Mouse (Mus musculus) thymus, postnatal 25 days (tissue): Measurements from ENCODE around the gene Gm13696.
"Not testable (repeated sequence)": the region's sequence is repeated elsewhere in the genome, so short reads cannot be mapped to it uniquely, and the experiment has no call there.

Source experiments
- DNase-seq: peaks from one replicate; pipeline ENCODE4 v3.0.0; 2022

Gm13696 gene

DNA sequence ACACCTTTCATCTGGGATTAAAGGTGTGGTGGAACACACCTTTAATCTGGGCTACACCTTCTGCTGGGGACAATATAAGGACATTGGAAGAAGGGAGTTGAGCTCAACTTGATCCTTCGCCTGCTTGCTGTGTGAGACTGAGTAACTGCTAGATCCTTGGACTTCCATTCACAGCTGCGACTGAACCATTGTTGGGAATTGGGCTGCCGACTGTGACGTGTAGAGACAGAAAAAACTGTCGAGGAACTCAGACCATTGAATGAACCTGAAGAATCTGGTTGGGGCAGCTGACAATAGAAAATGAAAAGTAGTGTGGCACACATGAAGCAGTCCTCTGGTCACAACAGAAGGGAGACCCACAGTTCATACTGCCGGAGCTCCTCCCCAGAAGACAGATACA lies at the start of gene Gm13696:
Gene Gm13696, plus strand, starts transcription at position 301 of the 400 bp plus-strand sequence.
- DNase-seq, result not testable (repeated sequence)

DNA sequence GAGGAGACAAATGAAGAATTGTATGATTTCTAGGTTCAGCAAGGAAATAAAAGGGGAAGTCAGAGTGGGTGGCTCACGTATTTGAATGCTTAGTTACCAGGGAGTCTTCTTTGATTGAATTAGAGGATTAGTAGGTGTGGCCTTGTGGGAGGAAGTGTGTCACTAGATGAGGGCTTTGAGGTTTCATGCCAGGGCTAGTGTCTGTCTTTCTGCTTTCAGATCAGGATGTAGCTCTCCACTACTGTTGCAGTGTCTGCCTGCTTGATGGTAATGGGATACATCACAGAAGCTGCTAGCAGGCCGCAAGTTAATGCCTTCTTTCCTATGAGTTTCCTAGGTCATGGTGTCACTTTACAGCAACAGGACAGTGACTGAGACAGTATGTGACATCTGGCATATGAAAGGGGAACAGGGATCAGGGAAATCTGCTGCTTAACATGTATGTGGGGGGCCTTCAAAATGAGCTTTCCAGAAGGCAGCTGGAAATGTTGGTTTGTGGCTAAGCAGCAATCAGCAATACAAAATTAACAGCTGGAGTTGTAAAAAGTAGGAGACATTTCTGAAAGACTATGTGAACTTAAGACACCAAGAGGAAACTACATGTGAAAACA lies 43.3 kb upstream of the Gm13696 start:
- DNase-seq, result no peak

DNA sequence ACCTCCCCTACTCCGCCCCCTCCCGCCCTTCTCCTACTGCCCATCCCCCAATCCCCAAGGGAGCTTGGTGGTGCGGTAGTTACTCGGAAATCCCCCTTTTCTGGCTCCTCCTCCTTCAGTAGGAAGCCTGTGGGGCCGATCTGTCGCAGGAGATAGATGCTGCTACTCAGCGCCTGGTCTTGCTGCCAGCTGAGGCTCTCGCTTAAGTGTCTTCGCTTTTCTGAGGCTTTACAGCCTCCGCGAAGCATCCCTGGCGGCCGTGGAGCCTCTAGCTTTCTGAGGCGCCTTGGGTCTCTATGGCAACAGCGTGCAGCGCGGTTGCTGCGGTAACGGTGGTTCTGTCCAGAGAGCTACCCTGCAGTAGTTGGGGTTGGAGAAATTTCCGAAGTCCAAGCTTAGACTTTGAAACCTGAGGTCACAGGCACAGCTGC lies 32.0 kb upstream of the Gm13696 start, which contains the start of gene Zswim2:
Gene Zswim2, minus strand, starts transcription at position 298 of the 431 bp plus-strand sequence.
- DNase-seq, result peak; percentile 27

DNA sequence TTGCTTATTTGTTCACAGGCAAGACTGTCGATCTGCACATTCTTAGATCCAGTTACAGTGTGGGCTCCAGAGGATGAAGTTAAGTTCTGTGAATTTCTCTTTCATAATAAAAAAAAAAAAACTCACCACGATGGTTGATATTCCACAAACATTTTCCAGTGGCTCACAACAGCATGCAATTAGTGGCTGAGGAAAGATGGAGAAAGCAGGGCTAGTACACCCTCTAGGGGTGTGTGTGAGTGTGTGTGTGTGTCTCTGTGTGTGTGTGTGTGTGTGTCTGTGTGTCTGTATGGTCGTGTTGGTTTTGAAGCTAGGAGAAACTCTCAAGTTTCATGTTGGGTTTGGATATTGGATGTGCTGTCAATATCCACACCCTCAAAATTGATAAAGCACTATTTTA lies 31.5 kb upstream of the Gm13696 start:
- DNase-seq, result no peak

DNA sequence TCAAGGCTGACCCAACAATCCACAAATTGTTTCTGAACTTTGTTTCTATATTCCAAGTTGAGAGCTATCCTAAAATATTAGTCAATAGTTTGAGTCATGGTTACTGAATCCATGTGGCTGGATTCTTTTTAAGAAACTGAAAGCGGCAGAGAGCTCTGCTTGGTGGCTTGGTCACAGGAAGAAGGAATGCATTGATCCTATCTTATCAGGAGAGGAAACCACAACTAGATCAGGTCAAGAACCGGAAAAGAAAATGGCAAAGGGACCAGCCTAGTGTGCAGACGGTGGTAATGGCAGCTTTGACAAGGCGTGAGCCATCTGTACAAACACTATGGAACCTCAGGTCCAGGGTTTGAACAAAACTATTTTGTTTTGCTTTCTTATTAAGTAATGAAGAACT lies 31.1 kb upstream of the Gm13696 start:
- DNase-seq, result no peak

DNA sequence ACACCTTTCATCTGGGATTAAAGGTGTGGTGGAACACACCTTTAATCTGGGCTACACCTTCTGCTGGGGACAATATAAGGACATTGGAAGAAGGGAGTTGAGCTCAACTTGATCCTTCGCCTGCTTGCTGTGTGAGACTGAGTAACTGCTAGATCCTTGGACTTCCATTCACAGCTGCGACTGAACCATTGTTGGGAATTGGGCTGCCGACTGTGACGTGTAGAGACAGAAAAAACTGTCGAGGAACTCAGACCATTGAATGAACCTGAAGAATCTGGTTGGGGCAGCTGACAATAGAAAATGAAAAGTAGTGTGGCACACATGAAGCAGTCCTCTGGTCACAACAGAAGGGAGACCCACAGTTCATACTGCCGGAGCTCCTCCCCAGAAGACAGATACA lies 17.5 kb upstream of the Gm13696 start, which contains the start of gene Gm13698:
Gene Gm13698, plus strand, starts transcription at position 301 of the 400 bp plus-strand sequence.
- DNase-seq, result not testable (repeated sequence)

DNA sequence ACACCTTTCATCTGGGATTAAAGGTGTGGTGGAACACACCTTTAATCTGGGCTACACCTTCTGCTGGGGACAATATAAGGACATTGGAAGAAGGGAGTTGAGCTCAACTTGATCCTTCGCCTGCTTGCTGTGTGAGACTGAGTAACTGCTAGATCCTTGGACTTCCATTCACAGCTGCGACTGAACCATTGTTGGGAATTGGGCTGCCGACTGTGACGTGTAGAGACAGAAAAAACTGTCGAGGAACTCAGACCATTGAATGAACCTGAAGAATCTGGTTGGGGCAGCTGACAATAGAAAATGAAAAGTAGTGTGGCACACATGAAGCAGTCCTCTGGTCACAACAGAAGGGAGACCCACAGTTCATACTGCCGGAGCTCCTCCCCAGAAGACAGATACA lies 11.7 kb upstream of the Gm13696 start, which contains the start of gene Gm13693:
Gene Gm13693, plus strand, starts transcription at position 301 of the 400 bp plus-strand sequence.
- DNase-seq, result not testable (repeated sequence)

DNA sequence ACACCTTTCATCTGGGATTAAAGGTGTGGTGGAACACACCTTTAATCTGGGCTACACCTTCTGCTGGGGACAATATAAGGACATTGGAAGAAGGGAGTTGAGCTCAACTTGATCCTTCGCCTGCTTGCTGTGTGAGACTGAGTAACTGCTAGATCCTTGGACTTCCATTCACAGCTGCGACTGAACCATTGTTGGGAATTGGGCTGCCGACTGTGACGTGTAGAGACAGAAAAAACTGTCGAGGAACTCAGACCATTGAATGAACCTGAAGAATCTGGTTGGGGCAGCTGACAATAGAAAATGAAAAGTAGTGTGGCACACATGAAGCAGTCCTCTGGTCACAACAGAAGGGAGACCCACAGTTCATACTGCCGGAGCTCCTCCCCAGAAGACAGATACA lies 5.9 kb upstream of the Gm13696 start, which contains the start of gene Gm13695:
Gene Gm13695, plus strand, starts transcription at position 301 of the 400 bp plus-strand sequence.
- DNase-seq, result not testable (repeated sequence)

DNA sequence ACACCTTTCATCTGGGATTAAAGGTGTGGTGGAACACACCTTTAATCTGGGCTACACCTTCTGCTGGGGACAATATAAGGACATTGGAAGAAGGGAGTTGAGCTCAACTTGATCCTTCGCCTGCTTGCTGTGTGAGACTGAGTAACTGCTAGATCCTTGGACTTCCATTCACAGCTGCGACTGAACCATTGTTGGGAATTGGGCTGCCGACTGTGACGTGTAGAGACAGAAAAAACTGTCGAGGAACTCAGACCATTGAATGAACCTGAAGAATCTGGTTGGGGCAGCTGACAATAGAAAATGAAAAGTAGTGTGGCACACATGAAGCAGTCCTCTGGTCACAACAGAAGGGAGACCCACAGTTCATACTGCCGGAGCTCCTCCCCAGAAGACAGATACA lies 5.7 kb downstream of the Gm13696 start, which contains the start of gene Gm13694:
Gene Gm13694, plus strand, starts transcription at position 301 of the 400 bp plus-strand sequence.
- DNase-seq, result not testable (repeated sequence)

DNA sequence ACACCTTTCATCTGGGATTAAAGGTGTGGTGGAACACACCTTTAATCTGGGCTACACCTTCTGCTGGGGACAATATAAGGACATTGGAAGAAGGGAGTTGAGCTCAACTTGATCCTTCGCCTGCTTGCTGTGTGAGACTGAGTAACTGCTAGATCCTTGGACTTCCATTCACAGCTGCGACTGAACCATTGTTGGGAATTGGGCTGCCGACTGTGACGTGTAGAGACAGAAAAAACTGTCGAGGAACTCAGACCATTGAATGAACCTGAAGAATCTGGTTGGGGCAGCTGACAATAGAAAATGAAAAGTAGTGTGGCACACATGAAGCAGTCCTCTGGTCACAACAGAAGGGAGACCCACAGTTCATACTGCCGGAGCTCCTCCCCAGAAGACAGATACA lies 11.5 kb downstream of the Gm13696 start, which contains the start of gene Gm13697:
Gene Gm13697, plus strand, starts transcription at position 301 of the 400 bp plus-strand sequence.
- not testable (repeated sequence) for DNase-seq

DNA sequence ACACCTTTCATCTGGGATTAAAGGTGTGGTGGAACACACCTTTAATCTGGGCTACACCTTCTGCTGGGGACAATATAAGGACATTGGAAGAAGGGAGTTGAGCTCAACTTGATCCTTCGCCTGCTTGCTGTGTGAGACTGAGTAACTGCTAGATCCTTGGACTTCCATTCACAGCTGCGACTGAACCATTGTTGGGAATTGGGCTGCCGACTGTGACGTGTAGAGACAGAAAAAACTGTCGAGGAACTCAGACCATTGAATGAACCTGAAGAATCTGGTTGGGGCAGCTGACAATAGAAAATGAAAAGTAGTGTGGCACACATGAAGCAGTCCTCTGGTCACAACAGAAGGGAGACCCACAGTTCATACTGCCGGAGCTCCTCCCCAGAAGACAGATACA lies 17.3 kb downstream of the Gm13696 start, which contains the start of gene Gm13691:
Gene Gm13691, plus strand, starts transcription at position 301 of the 400 bp plus-strand sequence.
- not testable (repeated sequence) for DNase-seq

DNA sequence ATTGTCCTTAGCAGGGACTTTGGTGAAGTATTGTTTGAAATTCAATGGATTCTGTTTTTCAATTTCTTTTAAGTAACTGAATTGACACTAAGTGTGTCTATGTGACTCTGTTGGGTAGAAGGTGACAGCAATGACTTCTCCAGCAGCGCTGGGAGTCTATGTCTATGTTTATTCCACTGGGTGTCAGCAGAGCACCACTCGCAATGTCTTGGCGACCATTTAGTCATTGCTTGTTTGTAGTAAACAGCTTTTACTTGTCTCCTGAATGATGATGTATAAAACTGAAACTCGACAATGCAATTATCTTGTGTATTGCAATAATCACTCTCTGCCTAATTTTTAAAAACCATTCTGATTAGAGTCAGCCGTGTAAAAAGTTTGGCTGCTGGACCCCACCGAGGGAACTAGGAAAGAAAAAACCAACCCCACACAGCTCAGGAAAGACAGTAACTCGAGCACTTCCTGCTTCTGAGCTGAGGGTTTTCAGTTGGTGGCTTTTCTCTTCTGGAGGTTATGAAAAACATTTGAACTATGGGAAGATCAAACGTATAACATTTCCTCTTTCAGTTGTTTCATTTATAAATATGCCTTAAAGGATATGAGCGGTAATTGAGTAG lies 20.8 kb downstream of the Gm13696 start:
- DNase-seq, result peak; percentile 66

DNA sequence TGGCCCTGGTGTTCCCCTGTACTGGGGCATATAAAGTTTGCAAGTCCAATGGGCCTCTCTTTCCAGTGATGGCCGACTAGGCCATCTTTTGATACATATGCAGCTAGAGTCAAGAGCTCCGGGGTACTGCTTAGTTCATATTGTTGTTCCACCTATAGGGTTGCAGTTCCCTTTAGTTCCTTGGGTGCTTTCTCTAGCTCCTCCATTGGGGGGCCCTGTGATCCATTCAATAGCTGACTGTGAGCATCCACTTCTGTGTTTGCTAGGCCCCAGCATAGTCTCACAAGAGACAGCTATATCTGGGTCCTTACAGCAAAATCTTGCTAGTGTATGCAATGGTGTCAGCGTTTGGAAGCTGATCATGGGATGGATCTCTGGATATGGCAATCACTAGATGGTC lies 21.6 kb downstream of the Gm13696 start:
- peak; percentile 57 for DNase-seq

DNA sequence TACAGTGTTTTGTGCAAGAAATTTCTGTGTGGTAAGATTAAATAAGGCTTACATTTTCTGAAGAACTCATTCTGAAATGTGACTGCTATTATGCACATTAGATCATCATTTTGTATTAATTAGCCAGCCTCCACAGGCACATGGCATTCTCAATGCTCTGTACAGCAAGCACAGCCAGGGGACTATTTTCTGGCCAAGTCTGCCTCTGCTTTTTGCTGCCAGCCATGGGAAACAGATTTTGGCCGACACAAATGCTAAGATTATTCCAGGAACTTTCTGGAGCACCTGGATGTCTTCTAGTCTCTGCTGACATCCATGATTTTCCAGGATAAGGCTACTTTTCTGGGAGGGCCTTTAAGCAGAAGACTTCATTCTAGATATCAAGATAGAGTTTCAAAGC lies 36.0 kb downstream of the Gm13696 start:
- no peak for DNase-seq

DNA sequence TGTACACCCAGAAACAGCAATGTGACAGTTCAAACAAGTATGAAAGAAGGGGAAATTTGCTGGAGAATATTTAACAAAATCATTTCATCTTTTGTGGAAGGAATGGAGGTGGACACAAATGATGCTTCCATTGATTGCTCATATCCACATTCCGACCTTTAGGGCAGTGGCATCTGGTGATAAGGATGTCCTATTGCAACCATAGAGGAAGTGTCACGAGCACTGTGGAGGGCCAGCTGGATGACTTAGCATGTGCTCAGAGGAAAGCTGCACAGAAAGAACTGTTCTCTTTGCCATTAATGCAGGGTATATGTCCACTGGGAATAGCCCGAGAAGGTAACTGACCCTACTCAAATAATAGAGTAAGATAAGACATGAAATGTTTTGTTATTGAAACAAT lies 36.9 kb downstream of the Gm13696 start:
- DNase-seq, result no peak

DNA sequence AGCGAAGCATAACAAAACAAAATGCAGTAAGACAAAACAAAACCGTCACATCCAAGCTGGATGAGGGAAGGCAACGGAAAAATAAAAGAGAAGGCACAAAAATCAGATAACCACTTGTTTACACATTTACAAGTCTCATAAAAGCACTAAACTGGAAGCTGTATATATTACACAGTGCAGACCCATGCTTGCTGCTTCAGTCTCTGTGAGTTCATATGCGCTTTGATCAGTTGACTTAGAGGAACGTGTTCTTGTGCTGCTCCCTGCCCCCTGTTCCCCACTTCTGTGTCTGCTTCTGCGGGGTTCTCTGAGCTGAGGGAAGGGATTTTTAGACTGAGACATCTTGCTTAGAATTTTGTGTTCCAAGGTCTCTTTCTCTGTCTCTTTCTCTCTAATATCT lies 41.6 kb downstream of the Gm13696 start:
- no peak for DNase-seq

DNA sequence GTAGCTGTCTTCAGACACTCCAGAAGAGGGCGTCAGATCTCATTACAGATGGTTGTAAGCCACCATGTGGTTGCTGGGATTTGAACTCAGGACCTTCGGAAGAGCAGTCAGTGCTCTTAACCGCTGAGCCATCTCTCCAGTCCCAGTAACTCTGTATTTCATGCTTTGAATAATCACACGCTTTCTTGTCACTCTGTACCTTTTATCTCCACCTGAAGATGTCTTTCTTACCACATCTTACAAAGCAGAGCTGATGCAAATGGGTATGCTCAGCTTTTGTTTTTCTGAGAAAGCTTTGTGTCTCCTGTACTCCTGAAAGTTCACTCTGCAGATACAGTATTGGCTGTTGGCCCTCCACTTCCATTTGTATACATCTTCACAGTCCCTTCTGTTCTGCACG lies 43.4 kb downstream of the Gm13696 start:
- peak; percentile 38 for DNase-seq

DNA sequence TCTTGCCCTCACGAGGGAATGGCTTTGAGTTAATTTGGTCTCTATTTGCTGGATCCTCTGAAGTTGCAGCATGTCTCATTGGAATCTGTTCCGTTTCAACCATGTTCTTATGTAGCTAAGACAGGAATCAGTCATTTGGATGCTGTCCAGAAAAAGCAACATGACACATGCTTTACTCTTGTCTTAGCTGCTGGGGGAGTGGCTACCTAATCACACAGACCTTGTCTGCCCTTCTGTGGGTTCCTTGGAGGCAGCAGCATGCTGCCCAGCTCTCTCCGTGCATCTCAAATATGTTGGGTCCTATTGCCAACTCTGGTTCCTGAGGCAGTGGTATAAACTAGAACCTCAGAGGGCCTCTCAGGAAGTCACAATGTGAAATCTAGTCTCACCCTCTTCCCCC lies 45.4 kb downstream of the Gm13696 start:
- DNase-seq, result no peak

DNA sequence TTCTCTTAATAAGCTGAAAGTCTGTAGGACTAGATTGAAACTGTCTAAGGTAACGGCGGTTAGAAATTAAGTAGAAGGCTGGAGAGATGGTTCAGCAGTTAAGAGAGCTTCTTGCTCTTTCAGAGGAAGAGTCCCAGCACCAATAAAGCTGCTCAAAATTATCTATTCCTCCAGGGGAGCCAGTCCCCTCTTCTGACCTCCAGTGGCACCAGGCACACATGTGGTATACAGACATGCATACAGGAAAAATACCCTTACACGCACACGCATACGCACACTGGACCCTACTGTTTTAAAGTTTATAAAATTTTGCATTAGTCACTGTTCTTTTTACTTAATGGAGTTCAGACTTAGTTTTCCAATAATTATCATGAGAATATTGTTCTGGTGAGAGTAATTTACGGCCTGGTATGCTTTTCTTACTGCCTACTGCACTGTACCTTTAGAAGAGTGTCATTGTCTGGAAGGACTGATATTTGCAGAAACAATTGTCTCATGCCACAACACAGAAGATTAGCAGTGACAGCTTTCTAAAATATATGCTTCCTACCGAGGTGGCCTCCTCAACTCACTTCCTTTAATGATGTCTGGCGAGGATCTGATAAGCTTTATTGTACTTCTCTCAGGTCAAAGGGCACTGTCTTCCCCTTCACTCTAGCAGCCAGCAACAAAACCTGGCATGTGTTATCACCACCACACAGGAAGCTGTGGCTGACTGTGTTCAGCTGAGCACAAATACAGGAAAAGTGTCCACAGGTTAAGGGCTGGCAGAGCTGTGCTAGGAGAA lies 46.8 kb downstream of the Gm13696 start:
- DNase-seq, result peak; percentile 37

DNA sequence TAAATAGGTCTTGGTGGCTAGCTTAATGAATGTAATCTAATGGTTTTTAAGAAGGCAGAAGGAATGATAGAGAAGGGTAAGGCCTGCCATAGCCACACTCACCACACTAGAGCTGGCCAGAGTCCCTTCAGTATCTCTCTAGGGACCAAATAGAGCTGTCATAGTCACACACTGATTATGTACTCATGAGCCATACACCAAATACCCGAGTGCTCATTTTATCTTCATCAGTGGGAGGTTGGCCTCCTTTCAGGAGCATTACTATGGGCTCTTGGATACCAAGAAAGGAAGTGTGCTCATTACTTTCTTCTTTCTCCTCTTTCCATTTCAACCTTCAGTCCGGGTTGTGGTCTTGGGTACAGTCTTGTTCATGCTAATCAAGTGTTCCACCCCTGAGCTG lies 49.0 kb downstream of the Gm13696 start:
- no peak for DNase-seq

DNA sequence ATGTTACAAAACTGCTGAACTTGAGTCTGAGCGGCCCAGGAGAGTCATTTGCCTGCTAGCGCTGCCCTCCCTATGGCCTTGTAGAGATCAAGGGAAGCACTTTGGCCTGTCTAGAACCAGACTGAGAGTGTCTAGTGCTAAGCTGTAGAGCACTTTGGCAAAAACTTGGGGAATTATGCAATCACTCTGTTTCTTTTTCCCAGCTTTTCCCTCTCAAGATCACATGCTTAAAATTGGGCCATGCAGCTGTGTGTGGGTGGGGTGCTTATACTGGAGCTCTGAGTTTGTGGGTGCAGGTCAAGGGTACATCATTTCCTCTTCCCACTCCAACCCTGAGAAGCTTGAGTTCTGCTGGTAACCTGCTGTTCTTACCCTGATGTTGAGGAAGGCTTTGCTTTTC lies 50.0 kb downstream of the Gm13696 start:
- peak; percentile 40 for DNase-seq

DNA sequence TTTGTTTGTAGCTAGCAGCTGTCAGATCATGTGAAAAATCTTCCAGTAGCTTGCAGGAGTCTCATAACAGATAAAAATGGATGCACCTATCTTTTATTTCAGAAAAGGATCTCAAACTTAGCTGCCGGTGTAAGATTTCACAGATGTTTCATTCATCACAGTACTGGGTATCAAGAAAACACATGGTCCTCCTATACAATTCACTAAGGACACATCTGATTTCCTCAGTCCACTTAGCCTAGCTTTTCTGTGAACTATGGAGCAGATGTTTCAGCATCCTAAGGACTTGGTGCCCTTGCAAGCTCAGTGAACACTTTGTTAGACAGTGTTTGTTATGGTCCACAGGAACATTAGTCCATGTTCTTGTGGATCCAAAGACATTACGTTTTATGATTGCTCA lies 50.4 kb downstream of the Gm13696 start:
- no peak for DNase-seq
